27 mouse cellular contexts compared by ENCODE assay signal in genomic region chr16:8198771-8199562, GRCm38 (mm10).
A peak's percentile ranks its signal among the peaks of the same experiment; 100 is the strongest.
DNase-seq lines count a peak whose midpoint lies in the region; ATAC-seq and TF ChIP-seq lines count a peak whose summit lies in the region.
"Had no signal": no experiment of that assay in that cellular context is flagged by ENCODE, and none has a peak within 500 bp of the region (broad histone marks: within the 10 kb centered on the region; RNA-seq: fewer than 3 reads in every experiment).

No protein-coding gene starts in this region.

- peak; percentile 25 for DNase-seq in heart, adult 11 months
- DNase-seq in heart, postnatal 14 days = no peak
- DNase-seq in kidney, postnatal 0 days (ENCODE audit: low spot score) = peak; percentile 7
- DNase-seq in kidney, postnatal 10 days = no peak
- DNase-seq in lung, postnatal 0 days (ENCODE audit: low spot score) = no peak
- DNase-seq in frontal cortex, adult 2 months (ENCODE audit: extremely low spot score in 1 of 2, low spot score in 1 of 2) = no peak
- DNase-seq: adrenal gland, adult 2 months; cerebellum, adult 11 months; cerebellum, adult 9-11 months; gastrocnemius, postnatal 10 days; kidney, adult 18-20 months; kidney, postnatal 4 days; layer of hippocampus, postnatal 36 days; lung, postnatal 36 days; thymus, adult 2 months; thymus, postnatal 36 days had no signal

- H3K27me3 ChIP-seq in kidney, postnatal 0 days (ENCODE audit: insufficient read depth, low read length) = no peaks in the 10 kb centered on the region
- no peaks in the 10 kb centered on the region for H3K27me3 ChIP-seq in hindbrain, embryonic 16.5 days (replicated peaks; ENCODE audit: control insufficient read depth, insufficient read depth, low read length)
- H3K27me3 ChIP-seq in neural tube, embryonic 14.5 days (ENCODE audit: control insufficient read depth, insufficient read depth, low read length) = no peaks in the 10 kb centered on the region
- H3K27me3 ChIP-seq in lung, postnatal 0 days (replicated peaks; ENCODE audit: insufficient read depth, low read length) = no peaks in the 10 kb centered on the region
- H3K27me3 ChIP-seq: embryonic facial prominence, embryonic 13.5 days; kidney, embryonic 15.5 days; limb, embryonic 13.5 days; lung, embryonic 15.5 days had no signal

- TF ChIP-seq CTCF in kidney, postnatal 0 days (IDR thresholded peaks at IDR 0.05; ENCODE audit: low read depth) = no peak
- TF ChIP-seq CTCF in lung, postnatal 0 days (IDR thresholded peaks at IDR 0.05) = no peak

- H3K4me3 ChIP-seq in kidney, postnatal 0 days (replicated peaks; ENCODE audit: low read depth, low read length) = no peak overlapping the region
- no peak overlapping the region for H3K4me3 ChIP-seq in hindbrain, embryonic 16.5 days (ENCODE audit: low read length)
- H3K4me3 ChIP-seq in neural tube, embryonic 14.5 days (ENCODE audit: low read depth, low read length) = no peak overlapping the region
- no peak overlapping the region for H3K4me3 ChIP-seq in lung, postnatal 0 days (ENCODE audit: low read depth, low read length)
- H3K4me3 ChIP-seq: embryonic facial prominence, embryonic 13.5 days; forebrain, embryonic 10.5 days; kidney, embryonic 15.5 days; limb, embryonic 13.5 days; lung, embryonic 15.5 days had no signal

- intact Hi-C loops in heart, postnatal 14 days (cut with DNase I) = no loop called here

- no peak for ATAC-seq in kidney, postnatal 0 days (replicated peaks; ENCODE audit: low FRiP score, low read depth)
- peak; percentile 68 for ATAC-seq in hindbrain, embryonic 16.5 days
- peak; percentile 90 for ATAC-seq in neural tube, embryonic 14.5 days (ENCODE audit: low read depth)
- ATAC-seq in lung, postnatal 0 days = no peak
- ATAC-seq: activated CD4-positive, CD25-positive, alpha-beta regulatory T cell, adult 4 months; forebrain, embryonic 16.5 days had no signal

- TF ChIP-seq EP300 in lung, postnatal 0 days (IDR thresholded peaks at IDR 0.05) = no peak

- WGBS in kidney, postnatal 0 days = 53% methylated on average over 12 of the region's 12 CpGs
- WGBS in hindbrain, embryonic 16.5 days = 63% methylated on average over 12 of the region's 12 CpGs
- 49% methylated on average over 12 of the region's 12 CpGs for WGBS in neural tube, embryonic 14.5 days
- WGBS in lung, postnatal 0 days = 68% methylated on average over 12 of the region's 12 CpGs

- H3K9me3 ChIP-seq in kidney, postnatal 0 days (replicated peaks; ENCODE audit: low read length) = no peaks in the 10 kb centered on the region
- H3K9me3 ChIP-seq in hindbrain, embryonic 16.5 days (ENCODE audit: control insufficient read depth, low read length) = no peaks in the 10 kb centered on the region
- H3K9me3 ChIP-seq in neural tube, embryonic 14.5 days (ENCODE audit: control insufficient read depth, low read length) = no peaks in the 10 kb centered on the region
- no peaks in the 10 kb centered on the region; the same call in 1 of the 2 replicates for H3K9me3 ChIP-seq in lung, postnatal 0 days (ENCODE audit: low read length)
- H3K9me3 ChIP-seq: embryonic facial prominence, embryonic 13.5 days; forebrain, embryonic 10.5 days; kidney, embryonic 15.5 days; limb, embryonic 13.5 days; lung, embryonic 15.5 days had no signal

- H3K4me1 ChIP-seq in kidney, postnatal 0 days (replicated peaks; ENCODE audit: insufficient read depth, low read length) = no peaks in the 10 kb centered on the region
- H3K4me1 ChIP-seq in hindbrain, embryonic 16.5 days (ENCODE audit: control insufficient read depth, insufficient read depth, low read depth, low read length) = peaks cover 3% of the 10 kb centered on the region; the same call in 1 of the 2 replicates
- H3K4me1 ChIP-seq in neural tube, embryonic 14.5 days (ENCODE audit: control insufficient read depth, insufficient read depth, low read length) = 0 out of 2 replicates have a peak, but pooled peaks cover 7% of the 10 kb centered on the region
- no peaks in the 10 kb centered on the region for H3K4me1 ChIP-seq in lung, postnatal 0 days (ENCODE audit: insufficient read depth, low read depth, low read length)
- H3K4me1 ChIP-seq: embryonic facial prominence, embryonic 13.5 days; kidney, embryonic 15.5 days; lung, embryonic 15.5 days had no signal

- no peak overlapping the region for H3K9ac ChIP-seq in kidney, postnatal 0 days (ENCODE audit: low read depth, low read length)
- no peak overlapping the region for H3K9ac ChIP-seq in hindbrain, embryonic 16.5 days (ENCODE audit: low read depth, low read length)
- H3K9ac ChIP-seq in neural tube, embryonic 14.5 days (replicated peaks; ENCODE audit: low read depth, low read length) = no peak overlapping the region
- H3K9ac ChIP-seq in lung, postnatal 0 days (replicated peaks; ENCODE audit: low read depth) = no peak overlapping the region
- H3K9ac ChIP-seq: embryonic facial prominence, embryonic 13.5 days; kidney, embryonic 15.5 days; limb, embryonic 13.5 days; lung, embryonic 15.5 days had no signal

- no peak overlapping the region for H3K27ac ChIP-seq in kidney, postnatal 0 days
- 0 out of 2 replicates have a peak overlapping the region, but pooled peaks have one; percentile 27 for H3K27ac ChIP-seq in hindbrain, embryonic 16.5 days (ENCODE audit: low read depth, low read length)
- peak overlapping the region; percentile 73 for H3K27ac ChIP-seq in neural tube, embryonic 14.5 days (ENCODE audit: low read depth, low read length)
- H3K27ac ChIP-seq in lung, postnatal 0 days (ENCODE audit: low read length) = no peak overlapping the region
- H3K27ac ChIP-seq: embryonic facial prominence, embryonic 13.5 days; forebrain, embryonic 10.5 days; kidney, embryonic 15.5 days; limb, embryonic 13.5 days; lung, embryonic 15.5 days had no signal

- H3K4me2 ChIP-seq in kidney, postnatal 0 days (ENCODE audit: low read length) = no peak overlapping the region
- H3K4me2 ChIP-seq in hindbrain, embryonic 16.5 days (ENCODE audit: low read length) = no peak overlapping the region
- 0 out of 2 replicates have a peak overlapping the region, but pooled peaks have one; percentile 11 for H3K4me2 ChIP-seq in neural tube, embryonic 14.5 days (ENCODE audit: low read depth, low read length)
- no peak overlapping the region for H3K4me2 ChIP-seq in lung, postnatal 0 days (replicated peaks; ENCODE audit: low read depth, low read length)
- H3K4me2 ChIP-seq: embryonic facial prominence, embryonic 13.5 days; kidney, embryonic 15.5 days; limb, embryonic 13.5 days; liver, embryonic 11.5 days; lung, embryonic 15.5 days; midbrain, embryonic 11.5 days had no signal

- H3K36me3 ChIP-seq in kidney, postnatal 0 days (ENCODE audit: insufficient read depth, low read length) = no peaks in the 10 kb centered on the region
- H3K36me3 ChIP-seq in hindbrain, embryonic 16.5 days (ENCODE audit: control insufficient read depth, insufficient read depth, low read length) = no peaks in the 10 kb centered on the region
- no peaks in the 10 kb centered on the region for H3K36me3 ChIP-seq in neural tube, embryonic 14.5 days (ENCODE audit: control insufficient read depth, insufficient read depth, low read length)
- no peaks in the 10 kb centered on the region for H3K36me3 ChIP-seq in lung, postnatal 0 days (ENCODE audit: insufficient read depth, low read length)
- H3K36me3 ChIP-seq: embryonic facial prominence, embryonic 13.5 days; forebrain, embryonic 10.5 days; kidney, embryonic 15.5 days; limb, embryonic 13.5 days; lung, embryonic 15.5 days had no signal

Comparison
In these comparisons a context has a peak if more than half of its experiments do, and no peak if none do; other contexts are left out.
1. DNase-seq: peak in heart, adult 11 months (single experiment) and kidney, postnatal 0 days (single experiment); none in heart, postnatal 14 days (0 of 2), kidney, postnatal 10 days (single experiment), lung, postnatal 0 days (single experiment) and frontal cortex, adult 2 months (0 of 2).
2. ATAC-seq: peak in hindbrain, embryonic 16.5 days (single experiment) and neural tube, embryonic 14.5 days (single experiment); none in kidney, postnatal 0 days (single experiment) and lung, postnatal 0 days (single experiment).
3. H3K27ac ChIP-seq: peak in hindbrain, embryonic 16.5 days (single experiment) and neural tube, embryonic 14.5 days (single experiment); none in kidney, postnatal 0 days (single experiment) and lung, postnatal 0 days (single experiment).